Mouse (Mus musculus) cortical plate, adult 2 months (tissue): Measurements from ENCODE around the gene Clic1. TPM values are rescaled to one million over a fixed set of nuclear protein-coding genes. Genes with fewer than 3 reads are reported as not detected.

Experiments used
- H3K27ac ChIP-seq: fragments of 200-500 bp; 2 replicates; pipeline ENCODE4 v1.5.1; 2012; ENCODE audit warnings: low read length, control low read depth, inconsistent platforms; ENCODE audit not compliant: insufficient read depth
- H3K4me1 ChIP-seq: fragments of 200-500 bp; 2 replicates; pipeline ENCODE4 v1.6.1; 2011; ENCODE audit warnings: low read length; ENCODE audit not compliant: control insufficient read depth, insufficient read depth
- H3K4me3 ChIP-seq: fragments of 200-500 bp; 2 replicates; pipeline ENCODE4 v1.5.1; 2011; ENCODE audit warnings: mild to moderate bottlenecking, low read length, control low read depth; ENCODE audit not compliant: insufficient read depth
- CTCF ChIP-seq: fragments of 200-500 bp; IDR thresholded peaks from 2 replicates; pipeline ENCODE4 v1.5.1; 2011; ENCODE audit warnings: mild to moderate bottlenecking, control low read depth, low read length; ENCODE audit not compliant: insufficient read depth; ENCODE audit errors: extremely low read depth
- POLR2A ChIP-seq: fragments of 200-500 bp; IDR thresholded peaks from 2 replicates; pipeline ENCODE4 v1.6.1; 2011; ENCODE audit warnings: mild to moderate bottlenecking, low read length, control low read depth; ENCODE audit not compliant: insufficient read depth; ENCODE audit errors: extremely low read depth
- polyA plus RNA-seq: library from polyadenylated mRNA; depleted of rRNA; stranded (reverse); fragments of >200 nt; gene quantifications from 2 replicates; pipeline ENCODE4 v1.2.3, GENCODE M21; 2012

Gene Clic1
- polyA plus RNA-seq, 1 experiment, result 18.4 TPM

DNA sequence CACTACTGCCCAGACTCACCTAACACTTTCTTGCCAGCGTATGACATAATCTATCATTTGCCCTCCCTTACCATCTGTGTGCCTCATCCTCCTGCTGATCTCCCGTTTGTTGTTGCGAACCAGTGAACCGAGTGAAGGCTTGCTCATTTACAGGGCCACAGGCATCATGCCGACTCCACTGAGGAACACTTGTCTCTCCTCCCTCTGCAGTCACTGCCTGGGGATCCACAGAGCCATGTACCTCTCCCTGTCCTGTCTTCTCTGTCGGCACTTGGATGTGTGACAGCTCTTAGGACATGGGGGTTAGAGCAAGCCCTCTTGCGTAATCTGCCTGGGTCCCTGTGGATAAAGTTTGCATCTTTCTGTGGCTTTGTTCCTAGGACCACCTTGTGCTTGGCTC, 40.2 kb upstream of the Clic1 start:
- no peak overlapping the region for H3K4me3 ChIP-seq
- TF ChIP-seq CTCF, result no peak
- TF ChIP-seq POLR2A, result no peak
- no peaks in the 10 kb centered on the region for H3K4me1 ChIP-seq
- no peak overlapping the region for H3K27ac ChIP-seq

DNA sequence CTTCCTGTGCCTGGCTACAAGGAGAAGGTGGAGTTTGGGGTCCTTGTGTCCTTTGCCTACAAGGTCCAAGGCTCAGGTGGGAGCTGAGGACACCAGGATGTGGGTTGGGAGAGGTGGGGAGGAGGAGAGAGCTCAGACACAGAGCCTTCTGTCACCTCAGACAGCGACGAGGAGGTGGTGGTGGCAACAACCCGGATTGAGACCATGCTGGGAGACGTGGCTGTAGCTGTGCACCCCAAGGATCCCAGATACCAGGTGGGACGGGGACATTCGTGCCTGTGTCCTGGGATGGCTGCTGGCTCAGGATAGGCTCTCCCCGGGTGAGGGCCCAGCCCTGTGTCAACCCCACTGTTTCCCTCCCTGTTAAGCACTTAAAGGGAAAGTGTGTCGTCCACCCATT, 38.3 kb upstream of the Clic1 start:
- Histone ChIP-seq H3K4me3 (no peak overlapping the region), H3K27ac (no peak overlapping the region), H3K4me1 (no peaks in the 10 kb centered on the region)
- no peak for TF ChIP-seq CTCF

DNA sequence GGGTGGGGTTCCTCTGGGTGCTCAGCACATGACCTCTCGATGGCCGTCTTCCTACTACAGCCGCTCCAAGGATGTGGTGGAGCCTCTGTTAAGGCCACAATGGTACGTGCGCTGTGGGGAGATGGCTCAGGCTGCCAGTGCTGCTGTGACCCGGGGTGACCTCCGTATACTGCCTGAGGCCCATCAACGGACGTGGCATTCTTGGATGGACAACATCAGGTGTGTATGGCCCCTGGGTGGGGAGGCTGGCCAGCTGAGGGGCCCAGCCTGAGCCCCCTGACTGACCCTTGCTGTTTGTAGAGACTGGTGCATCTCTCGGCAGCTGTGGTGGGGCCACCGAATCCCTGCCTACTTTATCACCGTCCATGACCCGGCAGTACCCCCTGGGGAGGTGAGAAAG, 37.3 kb upstream of the Clic1 start:
- no peak overlapping the region for H3K27ac ChIP-seq
- TF ChIP-seq POLR2A (no peak), CTCF (no peak)
- no peaks in the 10 kb centered on the region for H3K4me1 ChIP-seq
- no peak overlapping the region for H3K4me3 ChIP-seq

DNA sequence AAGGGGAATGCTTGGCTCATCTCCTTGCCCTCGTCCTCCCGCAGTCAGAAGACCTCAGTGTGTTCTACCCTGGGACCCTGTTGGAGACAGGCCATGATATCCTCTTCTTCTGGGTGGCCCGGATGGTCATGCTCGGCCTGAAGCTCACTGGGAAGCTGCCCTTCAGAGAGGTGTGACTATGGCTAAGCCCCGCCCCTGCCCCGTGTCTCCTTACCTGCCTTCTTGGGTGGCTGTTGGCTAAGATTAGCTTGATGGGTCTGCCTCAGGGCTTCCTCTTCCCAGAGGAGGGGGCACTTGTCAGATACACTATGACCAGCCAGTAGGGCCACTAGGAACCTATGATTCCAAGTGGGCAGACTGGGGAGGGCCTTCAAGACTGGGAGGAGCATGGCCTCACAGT, 36.5 kb upstream of the Clic1 start:
- TF ChIP-seq CTCF, result no peak
- no peak for TF ChIP-seq POLR2A

DNA sequence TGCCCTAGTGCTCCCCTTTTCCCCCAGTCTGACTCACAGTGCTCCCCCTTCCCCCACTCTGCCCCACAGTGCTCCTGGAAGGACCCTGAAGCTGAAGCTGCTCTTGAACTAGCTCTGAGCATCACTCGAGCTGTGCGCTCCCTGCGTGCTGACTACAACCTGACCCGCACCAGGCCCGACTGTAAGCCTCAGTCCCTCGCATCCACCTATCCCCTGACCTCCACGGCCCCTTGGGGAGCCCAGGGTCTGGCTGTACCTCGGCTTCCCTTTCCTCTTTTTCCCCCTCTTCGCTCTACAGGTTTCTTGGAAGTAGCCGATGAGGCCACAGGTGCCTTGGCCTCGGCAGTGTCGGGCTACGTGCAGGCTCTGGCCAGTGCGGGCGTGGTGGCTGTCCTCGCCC, 34.5 kb upstream of the Clic1 start:
- H3K4me3 ChIP-seq, result no peak overlapping the region
- H3K27ac ChIP-seq, result no peak overlapping the region
- no peaks in the 10 kb centered on the region for H3K4me1 ChIP-seq
- TF ChIP-seq CTCF, result no peak

More for the DNA sequence above, 36.5 kb upstream of the Clic1 start:
- H3K4me3 ChIP-seq, result no peak overlapping the region
- H3K4me1 ChIP-seq, result no peaks in the 10 kb centered on the region
- no peak overlapping the region for H3K27ac ChIP-seq

DNA sequence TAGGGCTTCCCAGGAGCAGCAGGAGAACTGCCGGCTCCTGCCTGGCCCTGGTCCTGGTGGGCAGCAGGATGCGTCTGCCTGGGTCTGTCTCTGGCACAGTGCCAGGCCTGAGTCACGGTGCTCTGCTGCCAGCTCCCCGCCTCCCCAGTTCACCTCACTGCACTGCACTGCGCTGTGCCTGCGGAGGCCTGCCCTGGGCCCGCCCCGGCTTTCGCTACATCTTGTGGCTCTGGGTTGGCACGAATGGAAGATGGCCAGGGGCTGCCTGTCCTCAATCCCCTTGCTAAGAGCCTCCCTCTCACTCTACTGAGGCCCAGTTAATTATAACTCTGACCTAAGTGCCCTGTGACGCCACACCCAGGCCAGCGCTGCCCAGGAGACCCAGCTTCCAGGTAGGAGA, 33.4 kb upstream of the Clic1 start, which contains the start of gene Vwa7:
Gene Vwa7 (plus strand): TSS at position 204 of the 400 bp plus-strand sequence.
- Histone ChIP-seq H3K4me3 (no peak within 1 kb of the TSS), H3K4me1 (no peaks in the 10 kb centered on the region), H3K27ac (no peak within 1 kb of the TSS)
- no peak for TF ChIP-seq CTCF
- no peak for TF ChIP-seq POLR2A

DNA sequence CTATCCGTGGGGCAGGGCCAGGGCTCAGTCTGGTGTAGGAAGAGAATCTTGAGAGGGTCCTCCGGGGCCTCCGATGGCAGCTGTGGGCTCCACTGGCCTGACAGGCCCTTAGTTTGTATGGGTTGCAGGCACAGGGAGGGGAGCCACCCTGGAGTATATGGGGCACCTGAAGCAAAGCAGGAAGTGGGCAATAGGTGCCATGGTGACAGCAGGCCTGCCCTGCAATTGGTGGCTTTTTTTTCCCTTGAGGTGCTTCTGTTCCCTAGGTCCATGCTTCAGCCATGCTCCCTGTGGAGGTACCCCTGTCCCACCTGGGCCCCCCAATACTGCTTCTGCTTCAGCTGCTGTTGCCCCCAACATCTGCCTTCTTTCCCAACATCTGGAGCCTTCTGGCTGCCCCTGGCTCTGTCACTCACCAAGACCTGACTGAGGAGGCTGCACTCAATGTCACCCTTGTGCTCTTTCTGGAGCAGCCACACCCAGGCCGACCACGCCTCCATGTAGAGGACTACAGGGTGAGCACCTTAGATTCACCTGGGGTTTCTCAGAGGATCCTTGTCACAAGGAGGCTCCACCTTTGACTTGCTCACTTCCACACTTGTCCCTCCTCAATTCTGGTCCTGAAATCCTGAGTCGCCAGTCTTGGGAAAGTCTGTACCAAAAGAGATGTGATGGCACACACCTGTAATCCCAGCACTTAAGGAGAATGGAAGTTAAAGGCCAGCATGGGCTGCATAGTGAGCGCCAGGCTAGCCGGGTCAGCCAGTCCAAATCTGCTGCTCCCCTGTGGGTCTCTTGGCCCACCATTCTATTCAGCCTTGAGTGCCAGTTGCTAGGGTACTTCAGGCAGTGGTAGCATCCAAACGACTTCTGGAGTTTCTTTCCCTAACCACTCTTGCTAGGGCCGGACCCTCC, 32.7 kb upstream of the Clic1 start:
- H3K4me1 ChIP-seq, result no peaks in the 10 kb centered on the region
- H3K4me3 ChIP-seq, result no peak overlapping the region
- H3K27ac ChIP-seq, result no peak overlapping the region
- TF ChIP-seq CTCF, result no peak
- TF ChIP-seq POLR2A, result no peak

DNA sequence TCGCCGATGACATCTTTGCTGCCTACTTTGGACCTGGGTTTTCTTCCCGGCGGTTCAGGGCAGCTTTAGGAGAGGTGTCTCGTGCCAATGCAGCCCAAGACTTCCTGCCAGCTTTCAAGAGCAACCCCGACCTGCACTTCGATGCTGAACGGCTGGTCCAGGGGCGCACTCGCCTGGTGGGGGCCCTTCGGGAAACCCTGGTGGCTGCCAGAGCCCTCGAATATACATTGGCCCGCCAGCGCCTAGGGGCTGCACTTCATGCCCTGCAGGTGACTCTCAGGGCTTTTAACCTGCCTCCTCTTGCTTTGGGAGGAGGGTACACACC, 32.1 kb upstream of the Clic1 start:
- TF ChIP-seq POLR2A (no peak), CTCF (no peak)
- Histone ChIP-seq H3K27ac (no peak overlapping the region), H3K4me3 (no peak overlapping the region), H3K4me1 (no peaks in the 10 kb centered on the region)

DNA sequence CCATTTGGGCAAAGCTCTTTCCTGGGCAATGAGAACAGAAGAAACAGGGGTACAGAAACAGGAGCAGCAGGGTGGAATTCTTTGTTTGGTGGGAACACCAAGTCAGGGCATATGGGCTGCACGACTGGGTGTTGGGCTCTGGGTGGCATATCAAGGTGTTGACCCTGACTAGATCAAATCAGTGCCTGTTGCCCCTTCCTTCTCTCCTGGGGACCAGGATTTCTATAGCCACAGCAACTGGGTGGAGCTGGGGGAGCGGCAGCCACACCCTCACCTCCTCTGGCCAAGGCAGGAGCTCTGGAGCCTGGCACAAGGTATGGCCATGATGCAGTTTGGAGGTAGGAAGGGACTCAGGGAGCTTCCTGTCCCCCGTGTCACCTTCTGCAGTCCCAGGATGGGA, 31.6 kb upstream of the Clic1 start:
- H3K27ac ChIP-seq, result no peak overlapping the region
- no peaks in the 10 kb centered on the region for H3K4me1 ChIP-seq
- TF ChIP-seq POLR2A (no peak), CTCF (no peak)
- no peak overlapping the region for H3K4me3 ChIP-seq

DNA sequence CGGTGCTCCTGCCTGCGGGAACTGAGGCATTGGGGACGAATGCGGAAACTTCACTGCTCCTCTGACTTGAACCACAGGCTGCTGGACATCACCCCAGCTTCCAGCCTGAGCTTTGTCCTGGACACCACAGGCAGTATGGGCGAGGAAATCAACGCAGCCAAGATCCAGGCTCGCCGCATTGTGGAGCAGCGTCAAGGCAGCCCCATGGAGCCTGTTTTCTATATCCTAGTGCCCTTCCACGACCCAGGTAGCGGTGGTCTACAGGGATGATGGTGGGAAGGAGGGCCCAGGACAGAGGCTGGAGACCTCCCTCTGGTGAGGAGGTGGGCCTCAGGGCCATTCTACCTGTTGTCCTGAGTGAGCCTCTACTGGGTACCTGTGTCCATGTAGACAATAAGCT, 29.9 kb upstream of the Clic1 start:
- TF ChIP-seq POLR2A (no peak), CTCF (no peak)
- Histone ChIP-seq H3K27ac (no peak overlapping the region), H3K4me1 (no peaks in the 10 kb centered on the region), H3K4me3 (no peak overlapping the region)

DNA sequence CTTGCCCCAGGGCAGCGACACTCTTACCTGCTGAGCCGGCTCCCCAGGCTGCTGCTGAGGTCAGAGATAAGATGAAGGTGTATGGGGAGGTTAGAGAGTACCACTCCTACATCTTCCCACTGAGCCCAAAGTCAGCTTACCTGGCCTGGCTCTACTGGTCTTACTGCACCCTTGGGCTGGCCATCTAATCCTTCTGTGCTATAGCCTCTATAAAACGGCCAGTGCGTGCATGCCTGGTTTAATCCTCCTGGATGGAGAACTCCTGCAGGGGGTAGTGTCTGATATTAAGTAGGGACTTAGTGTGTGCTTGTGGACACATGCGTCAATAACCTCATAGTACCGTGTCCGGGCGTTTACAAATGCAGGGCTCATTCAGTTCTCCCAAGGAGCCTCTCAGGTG, 29.2 kb upstream of the Clic1 start:
- TF ChIP-seq CTCF, result no peak
- TF ChIP-seq POLR2A, result no peak
- Histone ChIP-seq H3K27ac (no peak overlapping the region), H3K4me3 (no peak overlapping the region), H3K4me1 (no peaks in the 10 kb centered on the region)
